Mouse (Mus musculus): ENCODE measurements around the gene Tyms. TPM values are rescaled to one million over a fixed set of nuclear protein-coding genes. Genes with fewer than 3 reads are reported as not detected.
"Not testable (repeated sequence)": the region's sequence is repeated elsewhere in the genome, so short reads cannot be mapped to it uniquely, and the experiment has no call there.

Tyms gene
- polyA plus RNA-seq, 1 experiment from 2014 or later = 293 TPM

GRCm38 (mm10) chr5:30095731-30096130 lies 22.3 kb upstream of the Tyms start:
- H3K27ac ChIP-seq = no peak overlapping the region

GRCm38 (mm10) chr5:30094399-30094798 lies 21.0 kb upstream of the Tyms start:
- Histone ChIP-seq H3K27me3 (no peaks in the 10 kb centered on the region), H3K36me3 (no peaks in the 10 kb centered on the region), H3K27ac (no peak overlapping the region), H3K4me3 (no peak overlapping the region), H3K9ac (no peak overlapping the region), H3K4me2 (no peak overlapping the region), H3K4me1 (0 out of 2 replicates have a peak, but pooled peaks cover 4% of the 10 kb centered on the region), H3K9me3 (no peaks in the 10 kb centered on the region)
- 50% methylated on average over 2 of the region's 2 CpGs for WGBS
- ATAC-seq (ENCODE audit: insufficient number of reproducible peaks, insufficient read depth, low FRiP score, low TSS enrichment, low read depth) = no peak

More at GRCm38 (mm10) chr5:30095731-30096130, 22.3 kb upstream of the Tyms start:
- ATAC-seq (ENCODE audit: insufficient number of reproducible peaks, insufficient read depth, low FRiP score, low TSS enrichment, low read depth) = no peak
- Histone ChIP-seq H3K4me1 (0 out of 2 replicates have a peak, but pooled peaks cover 4% of the 10 kb centered on the region), H3K36me3 (no peaks in the 10 kb centered on the region), H3K9ac (no peak overlapping the region), H3K27me3 (no peaks in the 10 kb centered on the region), H3K9me3 (no peaks in the 10 kb centered on the region), H3K4me3 (no peak overlapping the region), H3K4me2 (no peak overlapping the region)
- 61% methylated on average over 6 of the region's 6 CpGs for WGBS

GRCm38 (mm10) chr5:30092701-30093100 lies 19.3 kb upstream of the Tyms start:
- ATAC-seq (ENCODE audit: insufficient number of reproducible peaks, insufficient read depth, low FRiP score, low TSS enrichment, low read depth) = no peak
- Histone ChIP-seq H3K4me2 (no peak overlapping the region), H3K4me1 (0 out of 2 replicates have a peak, but pooled peaks cover 2% of the 10 kb centered on the region), H3K27ac (no peak overlapping the region), H3K36me3 (no peaks in the 10 kb centered on the region), H3K9ac (no peak overlapping the region), H3K9me3 (no peaks in the 10 kb centered on the region), H3K27me3 (no peaks in the 10 kb centered on the region), H3K4me3 (no peak overlapping the region)
- 63% methylated on average over 13 of the region's 13 CpGs for WGBS

- WGBS = 36% methylated on average over 3 of the region's 3 CpGs
- no peak for ATAC-seq (ENCODE audit: insufficient number of reproducible peaks, insufficient read depth, low FRiP score, low TSS enrichment, low read depth)
These were observed 1.0 kb downstream of the Tyms start for GRCm38 (mm10) chr5:30072377-30072776.

GRCm38 (mm10) chr5:30071677-30072076 lies 1.7 kb downstream of the Tyms start:
- no peak overlapping the region for H3K27ac ChIP-seq
- H3K27me3 ChIP-seq = no peaks in the 10 kb centered on the region
- peaks cover 16% of the 10 kb centered on the region for H3K4me1 ChIP-seq
- H3K4me2 ChIP-seq = peak overlapping the region; percentile 76
- H3K9ac ChIP-seq = peak overlapping the region; percentile 62
- H3K9me3 ChIP-seq = no peaks in the 10 kb centered on the region
- H3K4me3 ChIP-seq = peak overlapping the region; percentile 84
- ATAC-seq (ENCODE audit: insufficient number of reproducible peaks, insufficient read depth, low FRiP score, low TSS enrichment, low read depth) = no peak
- WGBS = 74% methylated on average over 6 of the region's 6 CpGs
- H3K36me3 ChIP-seq = peaks cover 44% of the 10 kb centered on the region

More at GRCm38 (mm10) chr5:30072377-30072776, 1.0 kb downstream of the Tyms start:
- Histone ChIP-seq H3K4me3 (peak overlapping the region; percentile 84), H3K4me2 (peak overlapping the region; percentile 76), H3K27me3 (no peaks in the 10 kb centered on the region), H3K9ac (peak overlapping the region; percentile 92), H3K36me3 (peaks cover 37% of the 10 kb centered on the region), H3K4me1 (peaks cover 16% of the 10 kb centered on the region), H3K9me3 (no peaks in the 10 kb centered on the region), H3K27ac (peak overlapping the region; percentile 89; the same call in 1 of the 2 replicates)

- no peak overlapping the region for H3K4me2 ChIP-seq
- H3K4me1 ChIP-seq = peaks cover 13% of the 10 kb centered on the region
- 76% methylated on average over 6 of the region's 6 CpGs for WGBS
- H3K36me3 ChIP-seq = peaks cover 74% of the 10 kb centered on the region
- H3K9ac ChIP-seq = no peak overlapping the region
- no peaks in the 10 kb centered on the region for H3K9me3 ChIP-seq
- H3K4me3 ChIP-seq = no peak overlapping the region
- 0 out of 2 replicates have a peak, but pooled peaks have one; percentile 10 for ATAC-seq (ENCODE audit: insufficient number of reproducible peaks, insufficient read depth, low FRiP score, low TSS enrichment, low read depth)
- no peaks in the 10 kb centered on the region for H3K27me3 ChIP-seq
- H3K27ac ChIP-seq = no peak overlapping the region
These were observed 5.7 kb downstream of the Tyms start for GRCm38 (mm10) chr5:30067726-30068125.

- peaks cover 44% of the 10 kb centered on the region for H3K36me3 ChIP-seq
- not testable (repeated sequence) for H3K4me3 ChIP-seq; H3K27me3 ChIP-seq; H3K27ac ChIP-seq; ATAC-seq (ENCODE audit: insufficient number of reproducible peaks, insufficient read depth, low FRiP score, low TSS enrichment, low read depth); H3K4me2 ChIP-seq; H3K9ac ChIP-seq; H3K4me1 ChIP-seq; H3K9me3 ChIP-seq
- 76% methylated on average over 5 of the region's 5 CpGs for WGBS
These were observed 13.8 kb downstream of the Tyms start for GRCm38 (mm10) chr5:30059607-30060006.

- Histone ChIP-seq H3K27me3 (no peaks in the 10 kb centered on the region), H3K36me3 (peaks cover 32% of the 10 kb centered on the region), H3K9ac (no peak overlapping the region), H3K4me1 (no peaks in the 10 kb centered on the region), H3K27ac (no peak overlapping the region), H3K9me3 (no peaks in the 10 kb centered on the region), H3K4me3 (no peak overlapping the region), H3K4me2 (no peak overlapping the region)
- 76% methylated on average over 6 of the region's 6 CpGs for WGBS
- no peak for ATAC-seq (ENCODE audit: insufficient number of reproducible peaks, insufficient read depth, low FRiP score, low TSS enrichment, low read depth)
These were observed 15.1 kb downstream of the Tyms start for GRCm38 (mm10) chr5:30058216-30058731.

GRCm38 (mm10) chr5:30039841-30040240 lies 33.6 kb downstream of the Tyms start:
- 82% methylated on average over 4 of the region's 4 CpGs for WGBS
- H3K9me3 ChIP-seq; H3K27ac ChIP-seq; ATAC-seq (ENCODE audit: insufficient number of reproducible peaks, insufficient read depth, low FRiP score, low TSS enrichment, low read depth); H3K9ac ChIP-seq; H3K4me2 ChIP-seq; H3K4me3 ChIP-seq; H3K4me1 ChIP-seq; H3K27me3 ChIP-seq; H3K36me3 ChIP-seq: not testable (repeated sequence)

GRCm38 (mm10) chr5:30039324-30039723 lies 34.1 kb downstream of the Tyms start:
- WGBS = 88% methylated on average over 5 of the region's 5 CpGs
- not testable (repeated sequence) for H3K9ac ChIP-seq; H3K27me3 ChIP-seq; H3K9me3 ChIP-seq; H3K4me3 ChIP-seq; H3K4me2 ChIP-seq; H3K27ac ChIP-seq; H3K36me3 ChIP-seq; H3K4me1 ChIP-seq; ATAC-seq (ENCODE audit: insufficient number of reproducible peaks, insufficient read depth, low FRiP score, low TSS enrichment, low read depth)

- WGBS = 86% methylated on average over 2 of the region's 2 CpGs
- not testable (repeated sequence) for H3K4me3 ChIP-seq; H3K4me2 ChIP-seq; H3K4me1 ChIP-seq; ATAC-seq (ENCODE audit: insufficient number of reproducible peaks, insufficient read depth, low FRiP score, low TSS enrichment, low read depth); H3K36me3 ChIP-seq; H3K27me3 ChIP-seq; H3K9me3 ChIP-seq; H3K27ac ChIP-seq; H3K9ac ChIP-seq
These were observed 36.3 kb downstream of the Tyms start for GRCm38 (mm10) chr5:30037111-30037510.

GRCm38 (mm10) chr5:30035862-30036261 lies 37.6 kb downstream of the Tyms start:
- not testable (repeated sequence) for H3K36me3 ChIP-seq; H3K4me2 ChIP-seq; H3K4me3 ChIP-seq; H3K4me1 ChIP-seq; H3K9ac ChIP-seq; ATAC-seq (ENCODE audit: insufficient number of reproducible peaks, insufficient read depth, low FRiP score, low TSS enrichment, low read depth); H3K9me3 ChIP-seq; H3K27me3 ChIP-seq; H3K27ac ChIP-seq
- 73% methylated on average over 4 of the region's 4 CpGs for WGBS
